Mouse (Mus musculus): ENCODE measurements around the gene Atp2b1. TPM values are rescaled to one million over a fixed set of nuclear protein-coding genes. Genes with fewer than 3 reads are reported as not detected.

The Atp2b1 gene
- polyA plus RNA-seq, 1 experiment: 36.2 TPM

DNA sequence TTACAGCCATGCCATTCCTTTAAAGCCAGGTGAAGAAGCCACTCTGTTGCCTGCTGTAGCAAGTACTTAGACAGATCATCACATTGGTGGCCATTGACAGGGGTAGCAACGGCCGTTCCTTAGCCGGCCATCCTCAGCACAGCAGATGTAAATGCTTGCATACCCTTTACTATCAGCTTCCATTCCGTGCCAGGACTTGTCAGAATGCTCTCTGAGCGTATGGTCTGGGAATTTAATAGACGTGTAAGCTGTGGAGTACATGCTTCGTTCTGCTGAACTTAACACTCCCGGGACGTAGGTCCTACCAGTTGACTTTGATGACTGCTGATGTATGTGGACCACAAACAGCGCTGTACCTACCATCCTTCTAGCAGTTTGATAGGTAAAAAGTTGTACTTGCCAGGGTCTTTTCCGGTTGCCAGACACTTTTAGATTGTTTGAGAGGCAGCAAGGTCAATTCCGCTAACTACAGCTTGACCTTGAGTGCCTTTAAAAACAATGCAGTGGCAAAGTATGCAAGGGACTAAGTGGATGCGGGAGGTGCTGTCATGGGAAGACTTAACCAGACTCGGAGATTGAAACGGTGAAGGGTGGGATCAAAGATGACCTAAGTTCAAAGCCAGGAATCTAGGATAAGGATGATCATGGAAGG lies 53.2 kb downstream of the Atp2b1 start:
- peaks cover 96% of the 10 kb centered on the region for H3K79me2 ChIP-seq (ENCODE audit: control insufficient read depth, insufficient read depth)
- H3K4me2 ChIP-seq (ENCODE audit: low read depth): no peak overlapping the region

DNA sequence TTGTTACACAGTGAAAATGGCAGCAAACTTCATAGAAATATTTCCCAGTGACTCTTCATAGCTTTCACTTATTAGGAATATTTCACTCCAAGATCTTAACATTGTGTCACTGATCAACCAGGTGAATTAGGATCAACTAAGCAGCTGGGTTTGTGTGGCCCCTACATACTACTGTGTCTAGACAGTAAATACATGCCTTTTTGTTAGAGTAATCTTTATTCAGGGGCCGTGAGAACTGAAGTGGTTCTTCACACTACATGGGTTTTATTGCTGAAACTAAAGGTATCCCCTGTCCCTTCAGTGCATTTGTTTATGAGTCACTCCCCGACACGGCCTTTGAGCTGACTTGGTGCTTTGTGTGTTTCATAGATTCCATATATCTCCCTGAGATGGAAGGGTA lies 56.7 kb downstream of the Atp2b1 start:
- Histone ChIP-seq H3K79me2 (ENCODE audit: control insufficient read depth, insufficient read depth) (peaks cover 95% of the 10 kb centered on the region), H3K4me3 (no peak overlapping the region), H3K27me3 (ENCODE audit: control insufficient read depth, insufficient read depth, insufficient read length) (no peaks in the 10 kb centered on the region), H3K36me3 (ENCODE audit: control insufficient read depth, insufficient read depth) (peaks cover 30% of the 10 kb centered on the region), H3K4me2 (ENCODE audit: low read depth) (no peak overlapping the region), H3ac (ENCODE audit: control insufficient read depth, insufficient read length) (no peak overlapping the region)
- TF ChIP-seq POLR2AphosphoS2 (IDR thresholded peaks at IDR 0.05; ENCODE audit: insufficient read length, low read depth) (no peak), POLR2A (IDR thresholded peaks at IDR 0.05; ENCODE audit: insufficient read length, low read depth) (no peak), TCF12 (IDR thresholded peaks at IDR 0.05; ENCODE audit: insufficient read depth, poor library complexity, severe bottlenecking) (no peak), REST (IDR thresholded peaks at IDR 0.05; ENCODE audit: insufficient read depth, insufficient read length) (no peak), TCF3 (IDR thresholded peaks at IDR 0.05; ENCODE audit: insufficient read length, low read depth) (no peak), SRF (IDR thresholded peaks at IDR 0.05; ENCODE audit: control insufficient read depth, insufficient read length, low read depth) (no peak), CEBPB (IDR thresholded peaks at IDR 0.05; ENCODE audit: insufficient read depth, poor library complexity, severe bottlenecking) (no peak), MYOG (IDR thresholded peaks at IDR 0.05; ENCODE audit: control insufficient read depth in 1 of 3, insufficient read depth in 1 of 3, insufficient read length in 2 of 3, low read depth in 2 of 3) (no peak), MYOD1 (IDR thresholded peaks at IDR 0.05; ENCODE audit: control insufficient read depth in 1 of 3, insufficient read length in 2 of 3, low read depth in 2 of 3) (no peak), USF1 (IDR thresholded peaks at IDR 0.05; ENCODE audit: low read depth) (no peak), E2F4 (IDR thresholded peaks at IDR 0.05; ENCODE audit: insufficient read depth) (no peak), MAX (IDR thresholded peaks at IDR 0.05; ENCODE audit: low read depth) (no peak)

More for the DNA sequence above, 53.2 kb downstream of the Atp2b1 start:
- no peak overlapping the region for H3ac ChIP-seq (ENCODE audit: control insufficient read depth, insufficient read length)
- H3K36me3 ChIP-seq (ENCODE audit: control insufficient read depth, insufficient read depth): peaks cover 30% of the 10 kb centered on the region
- H3K27me3 ChIP-seq (ENCODE audit: control insufficient read depth, insufficient read depth, insufficient read length): no peaks in the 10 kb centered on the region
- TF ChIP-seq CEBPB (IDR thresholded peaks at IDR 0.05; ENCODE audit: insufficient read depth, poor library complexity, severe bottlenecking) (no peak), REST (IDR thresholded peaks at IDR 0.05; ENCODE audit: insufficient read depth, insufficient read length) (no peak), E2F4 (IDR thresholded peaks at IDR 0.05; ENCODE audit: insufficient read depth) (no peak), SRF (IDR thresholded peaks at IDR 0.05; ENCODE audit: control insufficient read depth, insufficient read length, low read depth) (no peak), POLR2AphosphoS2 (IDR thresholded peaks at IDR 0.05; ENCODE audit: insufficient read length, low read depth) (no peak), MYOG (IDR thresholded peaks at IDR 0.05; ENCODE audit: control insufficient read depth in 1 of 3, insufficient read depth in 1 of 3, insufficient read length in 2 of 3, low read depth in 2 of 3) (no peak), MAX (IDR thresholded peaks at IDR 0.05; ENCODE audit: low read depth) (no peak), TCF3 (IDR thresholded peaks at IDR 0.05; ENCODE audit: insufficient read length, low read depth) (no peak), TCF12 (IDR thresholded peaks at IDR 0.05; ENCODE audit: insufficient read depth, poor library complexity, severe bottlenecking) (no peak), USF1 (IDR thresholded peaks at IDR 0.05; ENCODE audit: low read depth) (no peak), MYOD1 (IDR thresholded peaks at IDR 0.05; ENCODE audit: control insufficient read depth in 1 of 3, insufficient read length in 2 of 3, low read depth in 2 of 3) (no peak), POLR2A (IDR thresholded peaks at IDR 0.05; ENCODE audit: insufficient read length, low read depth) (no peak)
- H3K4me3 ChIP-seq: no peak overlapping the region

DNA sequence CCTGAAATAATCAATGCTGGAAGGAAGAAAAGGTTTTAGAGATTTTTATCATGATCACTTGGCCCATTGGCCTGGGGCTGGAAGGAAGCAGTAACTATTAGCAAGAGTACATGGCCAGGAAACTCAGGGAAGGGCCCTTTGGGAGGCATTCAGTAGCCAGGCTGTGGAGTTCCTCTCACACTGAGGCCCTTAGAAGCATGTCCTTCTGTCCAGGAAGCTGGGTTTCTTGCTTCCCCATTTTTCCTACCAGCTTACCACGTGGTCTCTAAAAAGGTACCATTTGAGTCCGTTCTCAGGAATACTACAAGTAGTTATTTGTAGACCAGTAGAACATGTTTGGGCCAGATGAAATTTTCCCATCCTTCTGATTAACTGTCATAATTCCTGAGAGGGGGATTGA lies 58.2 kb downstream of the Atp2b1 start:
- no peak for TF ChIP-seq CEBPB (IDR thresholded peaks at IDR 0.05; ENCODE audit: insufficient read depth, poor library complexity, severe bottlenecking)
- no peak for TF ChIP-seq POLR2AphosphoS2 (IDR thresholded peaks at IDR 0.05; ENCODE audit: insufficient read length, low read depth)
- no peak for TF ChIP-seq POLR2A (IDR thresholded peaks at IDR 0.05; ENCODE audit: insufficient read length, low read depth)
- no peak for TF ChIP-seq USF1 (IDR thresholded peaks at IDR 0.05; ENCODE audit: low read depth)
- TF ChIP-seq MAX (IDR thresholded peaks at IDR 0.05; ENCODE audit: low read depth): no peak
- TF ChIP-seq SRF (IDR thresholded peaks at IDR 0.05; ENCODE audit: control insufficient read depth, insufficient read length, low read depth): no peak
- TF ChIP-seq TCF12 (IDR thresholded peaks at IDR 0.05; ENCODE audit: insufficient read depth, poor library complexity, severe bottlenecking): no peak
- TF ChIP-seq MYOD1 (IDR thresholded peaks at IDR 0.05; ENCODE audit: control insufficient read depth in 1 of 3, insufficient read length in 2 of 3, low read depth in 2 of 3): no peak
- no peak for TF ChIP-seq TCF3 (IDR thresholded peaks at IDR 0.05; ENCODE audit: insufficient read length, low read depth)
- no peak for TF ChIP-seq REST (IDR thresholded peaks at IDR 0.05; ENCODE audit: insufficient read depth, insufficient read length)
- TF ChIP-seq MYOG (IDR thresholded peaks at IDR 0.05; ENCODE audit: control insufficient read depth in 1 of 3, insufficient read depth in 1 of 3, insufficient read length in 2 of 3, low read depth in 2 of 3): no peak
- no peak for TF ChIP-seq E2F4 (IDR thresholded peaks at IDR 0.05; ENCODE audit: insufficient read depth)
- peaks cover 30% of the 10 kb centered on the region for H3K36me3 ChIP-seq (ENCODE audit: control insufficient read depth, insufficient read depth)
- H3K4me2 ChIP-seq (ENCODE audit: low read depth): no peak overlapping the region
- no peaks in the 10 kb centered on the region for H3K27me3 ChIP-seq (ENCODE audit: control insufficient read depth, insufficient read depth, insufficient read length)
- H3ac ChIP-seq (ENCODE audit: control insufficient read depth, insufficient read length): no peak overlapping the region
- peaks cover 95% of the 10 kb centered on the region for H3K79me2 ChIP-seq (ENCODE audit: control insufficient read depth, insufficient read depth)
- no peak overlapping the region for H3K4me3 ChIP-seq

DNA sequence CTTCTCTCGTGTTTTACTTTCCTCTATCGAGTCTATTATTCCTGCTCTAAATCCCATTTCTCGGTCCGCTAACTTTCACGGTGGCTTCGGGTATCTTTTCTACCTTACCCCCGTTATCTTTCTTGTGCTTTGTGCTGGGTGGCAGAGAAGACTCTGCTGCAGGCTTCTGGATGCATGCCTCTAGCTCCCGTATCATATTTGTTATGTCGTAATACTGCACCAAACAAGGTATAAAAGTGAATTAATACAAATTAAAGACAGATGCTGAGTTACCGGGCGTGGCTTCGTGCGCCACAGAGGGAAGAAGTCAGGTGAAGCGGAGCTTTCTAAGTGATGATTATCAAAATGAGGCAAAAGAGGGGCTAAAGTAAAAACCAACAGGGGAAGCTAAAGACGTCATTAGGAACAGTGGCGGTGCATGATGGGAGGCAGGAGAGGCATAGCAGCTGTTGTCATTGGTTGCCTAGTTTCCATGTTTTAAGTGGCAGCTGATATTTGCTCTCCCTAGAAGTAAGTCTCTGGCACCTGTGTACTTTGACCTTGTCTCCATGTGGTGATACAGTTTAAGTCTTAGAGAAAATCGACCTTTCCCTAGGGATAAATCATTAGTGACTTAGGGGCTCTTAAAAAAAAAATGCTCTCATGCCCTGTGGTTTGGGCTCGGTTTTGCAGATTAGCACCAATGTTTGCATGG lies 58.9 kb downstream of the Atp2b1 start:
- no peak overlapping the region for H3ac ChIP-seq (ENCODE audit: control insufficient read depth, insufficient read length)
- H3K4me2 ChIP-seq (ENCODE audit: low read depth): no peak overlapping the region
- no peak for TF ChIP-seq SRF (IDR thresholded peaks at IDR 0.05; ENCODE audit: control insufficient read depth, insufficient read length, low read depth)
- peak in 1 of 3 experiments; percentile 34 for TF ChIP-seq MYOD1 (IDR thresholded peaks at IDR 0.05; ENCODE audit: control insufficient read depth in 1 of 3, insufficient read length in 2 of 3, low read depth in 2 of 3)
- H3K4me3 ChIP-seq: no peak overlapping the region
- H3K36me3 ChIP-seq (ENCODE audit: control insufficient read depth, insufficient read depth): peaks cover 30% of the 10 kb centered on the region
- no peaks in the 10 kb centered on the region for H3K27me3 ChIP-seq (ENCODE audit: control insufficient read depth, insufficient read depth, insufficient read length)
- H3K79me2 ChIP-seq (ENCODE audit: control insufficient read depth, insufficient read depth): peaks cover 95% of the 10 kb centered on the region
